Mouse (Mus musculus): ENCODE measurements at regions not wholly inside any gene's neighbourhood (a gene's known extent, or its start where the extent isn't known, plus 50 kb on each side); places are given as distances from the start of the nearest gene placed in this dataset.
A peak's percentile ranks its signal among the peaks of the same experiment; 100 is the strongest.

- Histone ChIP-seq H3K9ac (no peak overlapping the region), H3K4me3 (no peak overlapping the region), H3K4me1 (no peaks in the 10 kb centered on the region), H3K4me2 (replicated peaks) (no peak overlapping the region), H3K27me3 (replicated peaks) (no peaks in the 10 kb centered on the region), H3K36me3 (no peaks in the 10 kb centered on the region), H3K9me3 (no peaks in the 10 kb centered on the region), H3K27ac (no peak overlapping the region)
- no peak for ATAC-seq (ENCODE audit: low FRiP score, low read depth)
- 84% methylated on average over 3 of the region's 3 CpGs for WGBS
Observed at GRCm38 (mm10) chr14:108334879-108335278, 579.1 kb downstream of the Slitrk1 start.

GRCm38 (mm10) chr14:108326425-108326824, 587.5 kb downstream of the Slitrk1 start:
- WGBS: 67% methylated on average over 3 of the region's 3 CpGs
- no peaks in the 10 kb centered on the region for H3K9me3 ChIP-seq

DNA sequence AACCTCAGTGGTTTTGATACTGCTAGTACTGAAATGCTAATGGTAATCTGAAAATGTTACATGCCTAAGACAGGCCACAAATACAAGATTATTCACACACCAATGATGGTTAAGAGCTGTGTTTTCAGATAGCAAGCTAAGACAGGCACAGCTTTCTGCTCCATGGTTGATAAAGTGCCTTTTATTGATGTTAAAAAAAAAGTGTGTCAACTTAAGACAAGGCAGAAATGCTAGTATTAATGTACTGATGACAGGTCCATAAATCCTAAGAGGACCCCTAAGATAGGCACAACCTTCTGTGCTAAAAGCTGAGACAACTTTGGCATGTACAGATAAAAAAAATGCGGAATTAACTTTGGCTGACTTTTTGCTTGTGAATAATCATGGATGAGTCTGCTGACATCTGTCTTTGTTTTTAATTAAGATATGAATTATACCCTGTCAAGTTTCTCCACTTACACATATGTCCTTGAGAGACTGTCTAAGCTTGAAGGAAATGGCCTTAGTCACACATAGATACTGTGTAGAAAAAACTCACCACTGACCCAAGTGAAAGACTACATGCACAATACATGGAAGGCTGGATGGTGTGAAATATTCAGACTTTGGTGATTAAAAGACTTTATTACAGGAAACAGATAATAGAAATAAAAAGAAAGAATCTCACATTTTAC, 590.5 kb downstream of the Slitrk1 start:
- Histone ChIP-seq H3K4me2 (replicated peaks) (no peak overlapping the region), H3K9me3 (no peaks in the 10 kb centered on the region), H3K4me3 (no peak overlapping the region), H3K4me1 (no peaks in the 10 kb centered on the region), H3K27ac (no peak overlapping the region), H3K36me3 (no peaks in the 10 kb centered on the region), H3K9ac (no peak overlapping the region), H3K27me3 (replicated peaks) (no peaks in the 10 kb centered on the region)
- WGBS: 89% methylated on average over 1 of the region's 1 CpGs
- no peak for ATAC-seq (ENCODE audit: low FRiP score, low read depth)

More at GRCm38 (mm10) chr14:108326425-108326824, 587.5 kb downstream of the Slitrk1 start:
- Histone ChIP-seq H3K9ac (no peak overlapping the region), H3K4me3 (no peak overlapping the region), H3K36me3 (no peaks in the 10 kb centered on the region), H3K27me3 (replicated peaks) (no peaks in the 10 kb centered on the region), H3K27ac (no peak overlapping the region), H3K4me1 (no peaks in the 10 kb centered on the region), H3K4me2 (replicated peaks) (no peak overlapping the region)
- ATAC-seq (ENCODE audit: low FRiP score, low read depth): no peak

DNA sequence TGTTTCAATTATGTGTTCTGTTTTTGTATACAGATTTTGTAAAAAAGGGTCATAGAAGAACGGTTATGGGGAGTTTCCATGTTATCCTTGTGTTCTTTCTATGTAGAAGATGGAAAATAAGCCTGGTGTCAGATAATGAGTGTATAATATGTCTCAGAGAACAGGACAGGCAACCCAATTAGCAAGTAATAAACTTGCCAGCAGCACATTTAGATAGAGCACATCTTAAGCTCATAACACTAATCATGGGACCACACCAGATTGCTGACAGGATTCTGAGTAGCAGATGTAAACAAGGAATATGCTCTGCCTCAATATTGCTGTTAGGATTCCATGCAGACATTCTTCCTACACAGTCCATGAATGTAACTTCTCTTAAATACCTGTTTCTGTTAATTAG, 606.3 kb downstream of the Slitrk1 start:
- no peak overlapping the region for H3K4me2 ChIP-seq (replicated peaks)
- H3K27me3 ChIP-seq (replicated peaks): no peaks in the 10 kb centered on the region
- no peak overlapping the region for H3K9ac ChIP-seq
- 89% methylated on average over 1 of the region's 1 CpGs for WGBS
- no peaks in the 10 kb centered on the region for H3K36me3 ChIP-seq
- no peak overlapping the region for H3K4me3 ChIP-seq
- H3K27ac ChIP-seq: no peak overlapping the region
- no peak for ATAC-seq (ENCODE audit: low FRiP score, low read depth)
- no peaks in the 10 kb centered on the region for H3K9me3 ChIP-seq
- H3K4me1 ChIP-seq: no peaks in the 10 kb centered on the region

GRCm38 (mm10) chr14:108279630-108280029, 634.3 kb downstream of the Slitrk1 start:
- Histone ChIP-seq H3K9me3 (no peaks in the 10 kb centered on the region), H3K27me3 (replicated peaks) (no peaks in the 10 kb centered on the region), H3K9ac (no peak overlapping the region), H3K36me3 (no peaks in the 10 kb centered on the region), H3K4me3 (no peak overlapping the region), H3K4me2 (replicated peaks) (no peak overlapping the region), H3K4me1 (no peaks in the 10 kb centered on the region), H3K27ac (no peak overlapping the region)
- 91% methylated on average over 3 of the region's 3 CpGs for WGBS
- ATAC-seq (ENCODE audit: low FRiP score, low read depth): no peak

GRCm38 (mm10) chr14:108261083-108261482, 652.9 kb downstream of the Slitrk1 start:
- no peaks in the 10 kb centered on the region for H3K9me3 ChIP-seq
- no peak overlapping the region for H3K9ac ChIP-seq
- H3K27me3 ChIP-seq (replicated peaks): no peaks in the 10 kb centered on the region
- H3K36me3 ChIP-seq: no peaks in the 10 kb centered on the region
- no peak for ATAC-seq (ENCODE audit: low FRiP score, low read depth)
- no peak overlapping the region for H3K4me2 ChIP-seq (replicated peaks)
- no peaks in the 10 kb centered on the region for H3K4me1 ChIP-seq
- WGBS: 63% methylated on average over 1 of the region's 1 CpGs
- H3K4me3 ChIP-seq: no peak overlapping the region
- H3K27ac ChIP-seq: no peak overlapping the region

GRCm38 (mm10) chr14:108247365-108247764, 666.6 kb downstream of the Slitrk1 start:
- Histone ChIP-seq H3K4me3 (no peak overlapping the region), H3K4me1 (no peaks in the 10 kb centered on the region), H3K4me2 (replicated peaks) (no peak overlapping the region), H3K9me3 (no peaks in the 10 kb centered on the region), H3K27me3 (replicated peaks) (no peaks in the 10 kb centered on the region), H3K36me3 (no peaks in the 10 kb centered on the region), H3K9ac (no peak overlapping the region), H3K27ac (no peak overlapping the region)
- no peak for ATAC-seq (ENCODE audit: low FRiP score, low read depth)
- 72% methylated on average over 8 of the region's 8 CpGs for WGBS

GRCm38 (mm10) chr14:108225483-108226124, 688.4 kb downstream of the Slitrk1 start:
- ATAC-seq (ENCODE audit: low FRiP score, low read depth): 0 out of 2 replicates have a peak, but pooled peaks have one; percentile 21
- H3K27ac ChIP-seq: no peak overlapping the region
- H3K4me2 ChIP-seq (replicated peaks): no peak overlapping the region
- no peak overlapping the region for H3K9ac ChIP-seq
- H3K36me3 ChIP-seq: no peaks in the 10 kb centered on the region
- H3K4me3 ChIP-seq: no peak overlapping the region
- H3K9me3 ChIP-seq: no peaks in the 10 kb centered on the region
- H3K4me1 ChIP-seq: no peaks in the 10 kb centered on the region
- no peaks in the 10 kb centered on the region for H3K27me3 ChIP-seq (replicated peaks)
- 80% methylated on average over 2 of the region's 2 CpGs for WGBS

- Histone ChIP-seq H3K27me3 (replicated peaks) (no peaks in the 10 kb centered on the region), H3K9ac (no peak overlapping the region), H3K4me1 (no peaks in the 10 kb centered on the region), H3K4me3 (no peak overlapping the region), H3K9me3 (no peaks in the 10 kb centered on the region), H3K27ac (no peak overlapping the region), H3K4me2 (replicated peaks) (no peak overlapping the region), H3K36me3 (no peaks in the 10 kb centered on the region)
- WGBS: 62% methylated on average over 2 of the region's 2 CpGs
- ATAC-seq (ENCODE audit: low FRiP score, low read depth): no peak
Observed at GRCm38 (mm10) chr14:108209246-108209645, 704.7 kb downstream of the Slitrk1 start.

GRCm38 (mm10) chr14:108199133-108199532, 714.8 kb downstream of the Slitrk1 start:
- WGBS: 26% methylated on average over 2 of the region's 2 CpGs
- H3K9me3 ChIP-seq: no peaks in the 10 kb centered on the region
- no peaks in the 10 kb centered on the region for H3K27me3 ChIP-seq (replicated peaks)
- no peak overlapping the region for H3K9ac ChIP-seq
- H3K36me3 ChIP-seq: no peaks in the 10 kb centered on the region
- no peaks in the 10 kb centered on the region for H3K4me1 ChIP-seq
- no peak overlapping the region for H3K4me3 ChIP-seq
- ATAC-seq (ENCODE audit: low FRiP score, low read depth): no peak
- no peak overlapping the region for H3K27ac ChIP-seq
- no peak overlapping the region for H3K4me2 ChIP-seq (replicated peaks)

- no peaks in the 10 kb centered on the region for H3K4me1 ChIP-seq
- H3K4me3 ChIP-seq: no peak overlapping the region
- H3K9me3 ChIP-seq: no peaks in the 10 kb centered on the region
- H3K27me3 ChIP-seq (replicated peaks): no peaks in the 10 kb centered on the region
- 84% methylated on average over 2 of the region's 2 CpGs for WGBS
- no peak overlapping the region for H3K27ac ChIP-seq
- no peak for ATAC-seq (ENCODE audit: low FRiP score, low read depth)
- no peaks in the 10 kb centered on the region for H3K36me3 ChIP-seq
- no peak overlapping the region for H3K9ac ChIP-seq
- no peak overlapping the region for H3K4me2 ChIP-seq (replicated peaks)
Observed at GRCm38 (mm10) chr14:108180920-108181319, 733.0 kb downstream of the Slitrk1 start.

DNA sequence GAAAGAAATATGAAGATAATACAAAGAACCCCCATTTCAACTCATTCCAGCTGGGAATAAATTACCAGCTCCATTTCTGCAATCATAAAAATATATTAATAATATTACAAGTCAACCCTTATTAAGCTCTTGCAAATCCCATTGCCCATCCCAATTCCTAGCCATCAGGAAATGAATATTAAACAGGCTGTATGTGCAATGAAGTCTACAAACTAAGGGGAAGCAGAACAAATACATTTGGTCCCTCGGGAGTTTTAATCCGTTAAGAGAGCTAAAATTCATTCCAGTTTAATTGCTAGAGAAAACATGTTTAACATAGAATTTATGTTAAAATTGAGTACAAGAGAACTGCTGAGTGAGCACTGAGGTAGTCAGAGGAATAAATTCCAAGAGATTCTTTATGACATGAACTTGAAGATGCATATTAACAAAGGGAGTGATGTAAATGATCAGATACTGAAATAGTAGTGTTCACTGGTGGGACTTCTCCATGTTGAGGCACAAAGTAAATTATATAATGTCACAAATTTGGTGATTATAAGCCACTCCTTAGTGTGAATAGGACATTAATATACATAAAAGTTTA, 738.6 kb downstream of the Slitrk1 start:
- Histone ChIP-seq H3K4me3 (no peak overlapping the region), H3K4me2 (replicated peaks) (no peak overlapping the region), H3K27me3 (replicated peaks) (no peaks in the 10 kb centered on the region), H3K9ac (no peak overlapping the region), H3K36me3 (no peaks in the 10 kb centered on the region), H3K4me1 (no peaks in the 10 kb centered on the region), H3K27ac (no peak overlapping the region), H3K9me3 (no peaks in the 10 kb centered on the region)
- WGBS: 79% methylated on average over 2 of the region's 2 CpGs
- no peak for ATAC-seq (ENCODE audit: low FRiP score, low read depth)
